Mouse (Mus musculus) layer of hippocampus, postnatal 36 days (tissue): Measurements from ENCODE around the gene Jak1. TPM values are rescaled to one million over a fixed set of nuclear protein-coding genes. Genes with fewer than 3 reads are reported as not detected.

Experiments used
- DNase-seq, 2 experiments: peaks; one replicate each; pipeline ENCODE4 v3.0.0; 2022
- total RNA-seq, 2 experiments: library from RNA; stranded (reverse); gene quantifications; 2 replicates each; pipeline ENCODE4 v1.2.3; 2021

Gene Jak1
- 100 to 1,000 TPM; 123 to 126 TPM for total RNA-seq

DNA sequence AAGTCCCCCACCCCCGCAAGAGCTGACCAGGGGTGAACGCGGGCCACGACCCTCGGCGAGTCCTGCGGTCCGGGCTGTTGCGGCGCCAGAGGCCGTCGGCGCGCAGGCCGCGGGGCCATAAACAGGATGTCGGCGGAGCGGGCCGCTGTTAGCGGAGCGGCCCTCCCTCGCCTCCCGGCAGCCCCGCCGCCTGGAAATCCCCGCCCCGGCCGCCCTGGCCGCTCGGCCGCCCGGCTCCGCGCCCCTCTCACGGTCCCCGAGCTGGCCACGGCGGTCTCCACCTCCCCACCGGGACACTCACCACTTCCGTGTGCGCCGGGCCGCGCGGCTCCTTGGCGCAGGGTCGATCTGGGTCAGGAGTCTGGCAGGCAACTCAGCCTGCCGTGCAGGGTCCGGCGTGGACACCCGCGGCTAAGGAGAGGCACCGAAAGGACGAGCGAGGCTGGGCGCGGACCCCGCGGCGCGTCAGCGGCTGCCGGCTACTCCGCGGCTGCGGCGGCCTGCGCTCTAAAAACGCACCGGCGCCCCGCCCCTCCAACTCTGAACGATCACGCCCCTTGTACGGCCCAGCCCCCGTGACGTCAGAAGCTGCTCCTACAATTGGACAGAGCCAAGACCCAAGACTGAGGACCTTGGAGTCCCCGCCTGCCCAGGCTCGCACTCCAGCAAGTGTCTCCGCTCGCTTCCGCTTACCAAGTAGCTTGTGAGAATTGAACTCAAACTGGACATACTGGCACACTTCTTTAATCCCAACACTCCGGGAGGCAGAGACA, at the start of gene Jak1:
Gene Jak1, minus strand, starts transcription at position 542 of the 773 bp plus-strand sequence.
- peak; percentile 95 to 96 for DNase-seq

DNA sequence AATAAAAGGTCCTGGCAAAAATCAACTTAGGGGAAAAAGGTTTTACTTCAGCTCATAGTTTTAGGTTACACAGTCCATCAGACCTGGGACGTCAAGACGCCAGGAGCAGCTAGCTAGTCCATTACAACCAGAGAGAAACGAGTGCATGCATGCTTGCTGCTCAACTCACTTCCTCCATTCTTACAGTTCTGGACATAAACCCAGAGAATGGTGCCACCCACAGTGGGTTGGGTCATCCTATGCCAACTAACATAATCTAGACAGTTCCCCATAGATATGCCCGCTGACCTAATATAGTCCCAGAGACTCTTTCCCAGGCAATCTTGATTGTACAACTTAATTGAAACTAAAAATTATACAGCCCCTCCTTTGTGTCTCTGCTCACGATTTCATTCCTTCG, 47.0 kb upstream of the Jak1 start:
- DNase-seq: no peak

DNA sequence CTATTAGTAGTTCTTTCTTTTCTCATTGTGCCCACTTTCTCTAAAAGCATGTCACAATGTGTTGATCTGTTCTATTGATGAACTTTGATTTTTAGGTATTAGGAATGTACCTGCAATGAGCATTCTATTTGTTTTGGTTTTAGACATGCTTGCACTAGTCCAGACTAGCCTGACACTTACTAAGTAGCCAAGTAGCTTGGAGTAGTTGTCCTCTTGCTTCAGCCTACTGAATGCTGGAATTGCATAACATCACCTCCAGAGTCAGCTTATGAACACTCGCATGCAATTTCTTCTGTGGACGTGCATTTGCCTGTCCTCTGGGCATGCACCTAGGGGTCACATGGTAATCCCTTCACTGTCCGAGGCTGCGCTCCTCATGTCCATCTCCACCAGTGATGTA, 43.1 kb upstream of the Jak1 start:
- no peak for DNase-seq

DNA sequence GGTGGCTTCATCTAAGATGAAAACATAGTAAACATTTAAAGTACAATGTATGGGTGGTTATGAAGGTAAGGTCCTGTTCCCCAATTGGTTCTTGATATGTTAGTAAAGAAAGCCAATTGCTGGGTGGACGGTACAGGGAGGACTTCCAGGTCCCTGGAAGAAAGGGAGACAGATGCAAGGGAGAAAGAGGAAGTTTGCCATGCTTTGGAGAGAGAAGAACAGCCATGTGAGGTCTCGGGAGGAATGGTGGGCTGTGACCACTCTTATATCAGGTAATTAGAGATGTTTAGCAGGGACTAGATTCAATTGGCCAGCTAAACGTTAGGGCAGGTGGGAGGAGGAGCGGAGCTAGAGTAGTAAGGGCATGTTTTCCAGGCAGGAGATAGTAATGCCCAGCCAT, 42.2 kb upstream of the Jak1 start:
- no peak for DNase-seq

DNA sequence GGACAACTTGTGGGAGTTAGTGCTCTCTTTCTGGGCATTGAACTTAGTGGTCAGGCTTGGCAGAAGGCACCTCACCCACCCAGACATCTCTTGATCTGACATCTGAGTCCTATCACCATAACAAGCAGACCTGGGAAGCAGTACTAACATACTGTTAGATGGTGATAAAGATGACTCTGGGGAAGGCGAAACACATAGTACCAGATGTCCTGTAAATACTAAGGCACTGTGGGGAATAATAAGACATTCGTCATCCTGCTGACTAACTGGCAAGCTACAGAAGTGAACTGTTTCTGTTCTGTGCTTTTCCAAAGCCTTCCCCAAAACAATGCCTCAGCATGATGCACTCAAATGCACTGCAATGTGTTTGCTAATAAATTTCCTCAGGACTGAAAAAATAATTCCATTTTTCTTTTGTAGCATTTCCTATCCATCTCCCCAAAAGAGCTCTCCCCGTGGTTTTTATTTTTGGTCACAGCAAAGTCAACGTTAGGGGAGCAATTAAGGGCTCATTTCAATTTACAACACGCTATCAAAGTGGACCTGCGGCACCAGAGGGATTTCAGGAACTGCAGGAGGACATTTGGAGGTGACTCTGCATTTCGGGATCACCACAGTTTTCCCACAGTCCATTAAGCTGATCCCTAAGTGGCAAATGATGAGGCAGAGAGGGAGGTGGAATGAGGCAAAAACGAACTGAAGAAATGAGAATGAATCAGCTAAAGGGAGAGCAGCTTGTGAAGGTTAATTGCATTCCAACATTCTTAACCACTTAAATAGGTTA, 41.2 kb upstream of the Jak1 start:
- DNase-seq: no peak

DNA sequence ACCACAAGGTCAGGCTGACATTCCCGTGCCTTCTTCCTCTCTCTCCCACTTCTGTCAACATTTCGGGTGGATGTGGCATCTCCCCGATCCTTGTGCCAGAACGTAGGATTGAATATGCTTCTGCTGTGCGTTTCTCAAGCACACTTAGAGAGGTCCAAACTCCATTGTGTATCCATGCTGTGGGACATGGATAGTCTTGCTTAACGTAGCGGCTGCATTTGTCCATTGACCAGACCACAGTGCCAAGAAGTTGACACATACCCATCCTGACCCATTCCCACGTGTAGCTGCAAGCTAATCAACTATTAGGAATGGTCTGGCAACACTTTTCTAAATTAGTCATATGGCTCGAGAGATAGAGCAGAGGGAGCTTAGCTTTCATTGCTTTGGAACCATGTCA, 40.0 kb upstream of the Jak1 start:
- DNase-seq: peak in 1 of 2 experiments; percentile 9

DNA sequence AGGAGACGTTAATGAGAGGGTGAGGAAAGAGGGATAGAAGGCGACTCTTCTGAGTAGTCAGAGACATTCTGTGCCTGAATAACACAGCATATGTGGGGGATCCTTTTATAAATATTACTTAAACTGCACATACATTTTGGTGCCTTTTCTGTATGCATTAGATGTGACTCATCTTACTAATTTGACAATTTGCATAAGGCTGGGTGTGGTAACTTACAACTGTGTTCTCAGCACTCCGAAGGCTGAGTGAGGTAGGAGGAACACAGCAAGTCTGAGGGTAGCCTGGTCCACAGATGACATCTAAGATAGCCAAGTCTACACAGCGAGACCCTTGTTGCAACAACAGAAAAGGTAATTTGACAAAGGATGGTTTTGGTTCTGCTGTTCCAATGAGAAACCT, 39.0 kb upstream of the Jak1 start:
- no peak for DNase-seq

DNA sequence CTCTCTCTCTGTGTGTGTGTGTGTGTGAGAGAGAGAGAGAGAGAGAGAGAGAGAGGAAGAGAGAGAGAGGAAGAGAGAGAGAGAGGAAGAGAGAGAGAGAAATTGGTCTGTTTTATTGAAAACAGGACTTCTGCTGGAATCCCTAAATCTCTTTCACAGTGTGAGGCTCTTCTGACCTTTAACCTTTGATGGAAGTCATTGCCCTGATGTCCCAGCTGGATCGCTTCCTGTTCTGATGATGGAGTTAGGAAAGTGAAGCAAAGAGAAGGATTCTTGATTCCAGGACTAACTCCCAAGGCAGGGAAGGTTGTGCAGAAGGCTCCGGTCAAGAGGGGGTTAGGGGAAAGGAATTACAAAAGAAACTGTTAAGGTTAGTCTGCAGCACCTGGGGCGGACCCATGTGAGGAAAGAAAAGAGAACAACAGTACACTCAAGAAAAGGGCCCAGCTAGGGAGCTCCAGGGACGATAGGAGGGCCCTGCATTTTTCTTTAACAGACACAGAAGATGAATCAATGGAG, 35.4 kb upstream of the Jak1 start:
- DNase-seq: no peak

DNA sequence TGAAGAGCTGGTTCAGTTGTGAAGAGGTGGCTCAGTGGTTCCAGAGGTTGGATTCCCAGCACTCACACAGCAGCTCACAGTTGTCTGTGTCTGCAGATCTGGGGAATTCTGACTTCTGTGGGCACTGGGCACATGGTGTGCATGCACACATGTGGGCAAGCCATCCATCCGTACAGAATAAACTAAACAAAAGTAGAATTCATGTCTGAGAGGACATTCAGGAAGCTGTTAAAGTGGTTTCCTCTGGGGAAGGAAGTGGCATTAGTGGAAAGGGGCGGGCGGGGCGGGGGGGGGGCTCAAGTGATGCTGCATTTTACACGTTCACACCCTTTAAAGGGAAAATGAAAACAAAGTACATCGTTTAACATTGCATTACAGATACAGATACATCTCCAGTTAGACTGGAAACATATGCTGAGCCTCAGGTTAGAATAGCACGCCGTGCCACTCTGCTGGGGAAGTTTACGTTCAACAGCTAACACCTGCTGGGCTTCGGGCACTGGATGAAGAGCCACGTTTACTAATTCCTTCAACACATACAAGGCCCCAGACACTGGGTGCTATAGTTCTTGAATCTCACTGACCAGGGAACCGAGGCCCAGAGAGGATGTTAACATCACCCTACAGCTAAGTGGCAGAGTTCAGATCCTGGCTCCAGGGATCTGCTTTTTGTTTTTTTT, 33.4 kb upstream of the Jak1 start:
- no peak for DNase-seq

DNA sequence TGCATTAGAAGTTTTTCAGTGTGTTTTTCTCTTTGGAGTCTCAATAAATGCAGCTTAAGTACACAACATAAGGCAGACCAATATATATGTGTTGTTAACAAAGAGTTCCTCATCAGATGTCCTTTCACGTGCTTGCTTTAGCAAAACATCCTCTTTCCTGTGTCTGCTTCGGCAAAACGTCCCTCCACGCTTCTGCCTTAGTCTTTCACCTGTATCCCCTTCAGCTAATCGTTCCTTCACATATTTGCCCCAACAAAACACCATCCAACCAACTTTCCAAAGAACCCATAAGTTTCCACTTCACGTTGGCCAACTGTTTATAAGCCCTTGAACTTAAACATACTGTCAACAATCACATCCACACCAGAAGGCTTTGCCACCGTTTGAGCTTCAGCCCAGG, 31.8 kb upstream of the Jak1 start:
- no peak for DNase-seq

DNA sequence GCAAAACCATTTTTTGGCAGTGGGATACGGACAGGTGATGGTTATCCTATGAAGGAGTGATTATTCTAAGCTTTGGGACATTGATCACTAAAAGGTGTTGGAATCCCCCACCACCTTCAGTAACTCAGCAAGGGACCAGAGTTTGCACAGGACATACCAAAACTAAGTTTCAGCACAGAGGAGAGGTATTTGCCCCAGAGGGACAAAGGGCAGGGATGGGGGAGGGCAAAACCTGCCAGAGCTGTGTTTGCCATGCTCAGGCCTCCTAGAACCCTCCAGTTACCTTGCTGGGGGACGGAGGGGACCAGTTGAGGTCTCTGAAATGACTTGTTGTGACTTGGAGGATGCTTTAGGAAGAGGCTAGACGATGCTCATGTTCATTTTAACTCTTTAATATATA, 30.7 kb upstream of the Jak1 start:
- no peak for DNase-seq

DNA sequence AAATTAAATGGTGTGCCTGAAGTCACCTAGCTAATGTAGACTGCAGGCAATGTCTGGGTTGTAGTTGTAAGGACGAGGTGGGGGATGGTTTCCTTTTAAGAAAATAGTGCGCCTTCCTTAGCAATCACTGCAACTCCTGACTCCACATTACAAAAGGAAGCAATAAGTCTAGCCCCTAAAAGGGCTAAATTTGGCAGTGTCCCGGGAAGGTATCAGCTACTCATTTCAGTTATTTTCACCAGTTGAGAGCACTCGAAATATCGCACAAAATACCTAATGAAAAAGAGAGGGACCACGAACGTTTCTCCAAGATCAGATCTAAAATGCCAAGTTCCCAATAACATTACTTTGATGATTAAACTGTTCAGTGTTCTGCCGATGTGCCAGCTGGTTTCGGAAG, 28.6 kb upstream of the Jak1 start:
- no peak for DNase-seq

DNA sequence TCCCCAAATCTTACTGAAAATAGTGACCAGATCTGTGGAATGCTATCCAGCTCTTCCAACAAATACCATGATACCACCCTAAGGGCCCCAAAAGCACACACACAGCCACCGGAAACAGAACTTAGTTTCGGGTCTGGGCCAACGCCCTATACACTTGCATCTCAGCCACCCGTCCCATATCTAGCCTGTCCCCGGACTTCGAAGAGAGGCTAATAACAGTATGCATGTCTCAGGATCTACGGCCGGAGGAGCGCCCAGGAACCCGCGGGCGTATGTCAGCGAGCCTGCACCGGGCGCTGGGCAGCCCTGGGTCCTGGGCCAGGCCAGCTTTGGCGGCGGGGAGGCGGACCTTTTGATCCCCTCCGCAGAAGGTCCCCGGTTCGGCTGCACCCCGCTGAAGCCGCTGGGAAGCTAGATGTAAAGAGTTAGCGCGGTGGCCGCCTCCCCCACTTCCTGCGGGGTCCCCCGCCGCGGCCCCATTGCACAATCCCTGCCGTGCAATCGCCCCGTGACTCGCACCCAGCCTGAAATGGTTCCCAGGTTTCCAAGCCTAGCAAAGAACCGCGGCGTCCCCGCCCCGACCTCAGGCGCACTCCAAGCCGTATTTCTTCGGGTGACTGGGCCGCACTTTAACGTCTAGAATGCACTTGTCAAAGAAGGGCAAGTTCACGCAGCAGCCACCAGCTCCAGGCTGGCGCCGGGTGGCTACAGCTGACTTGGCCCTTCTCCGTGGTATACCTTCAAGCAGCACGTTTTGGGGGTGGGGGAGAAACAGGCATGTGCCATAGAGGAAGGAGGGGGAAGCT, 27.9 kb upstream of the Jak1 start:
- DNase-seq: peak in 1 of 2 experiments; percentile 25

DNA sequence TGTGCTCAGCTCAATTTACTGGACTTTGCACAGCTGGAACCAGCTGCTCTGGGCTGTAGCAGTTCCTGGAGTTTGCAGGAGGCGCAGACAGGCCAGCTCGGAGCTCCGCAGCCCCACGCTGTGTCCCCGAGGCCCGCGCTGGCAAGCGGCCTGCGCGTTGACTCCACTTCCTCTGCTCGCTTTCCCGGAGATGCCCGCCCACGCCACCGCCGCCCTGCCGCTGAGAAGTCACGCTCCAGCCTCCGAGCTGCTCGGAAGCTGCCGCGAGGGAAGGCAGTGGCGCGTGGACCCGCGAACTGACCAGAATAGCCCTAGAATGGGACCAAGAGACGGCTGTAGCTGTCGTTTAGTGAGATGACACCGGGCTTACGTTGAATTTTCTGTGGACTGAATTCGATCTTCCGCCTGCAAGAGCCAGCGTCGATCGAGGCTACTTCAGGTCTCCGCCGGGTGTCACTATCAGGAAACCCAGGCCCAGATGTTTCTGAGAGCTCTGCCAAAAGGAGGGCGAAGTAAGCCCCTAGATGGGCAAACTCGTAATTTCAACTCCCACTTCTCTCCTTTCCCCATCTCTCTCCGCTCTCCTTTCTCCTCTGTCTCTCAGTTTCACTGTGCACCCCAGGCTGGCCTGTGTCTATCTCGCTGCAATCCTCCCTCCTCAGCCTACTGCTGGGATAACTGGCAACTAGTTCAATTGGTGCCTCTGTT, 27.1 kb upstream of the Jak1 start:
- DNase-seq: peak; percentile 70 to 74

DNA sequence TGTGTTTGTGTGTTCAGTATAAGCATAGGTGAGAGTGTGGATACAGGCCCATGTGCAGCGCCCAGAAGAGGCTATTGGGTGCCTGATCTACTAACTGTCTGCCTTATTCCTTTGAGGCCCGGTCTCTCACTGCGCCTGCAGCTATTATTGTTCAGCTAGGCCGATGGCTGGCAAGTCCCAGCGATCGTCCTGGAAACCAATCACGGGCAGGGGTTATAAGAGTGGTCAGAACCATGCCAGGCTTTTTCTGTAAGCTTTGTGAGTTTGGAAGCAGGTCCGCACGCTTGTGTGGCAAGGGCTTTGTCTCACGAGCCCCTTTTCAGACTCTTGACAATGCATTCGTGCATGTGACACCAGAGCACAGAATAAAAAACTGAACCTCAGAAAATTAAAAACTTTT, 23.2 kb upstream of the Jak1 start:
- DNase-seq: no peak

DNA sequence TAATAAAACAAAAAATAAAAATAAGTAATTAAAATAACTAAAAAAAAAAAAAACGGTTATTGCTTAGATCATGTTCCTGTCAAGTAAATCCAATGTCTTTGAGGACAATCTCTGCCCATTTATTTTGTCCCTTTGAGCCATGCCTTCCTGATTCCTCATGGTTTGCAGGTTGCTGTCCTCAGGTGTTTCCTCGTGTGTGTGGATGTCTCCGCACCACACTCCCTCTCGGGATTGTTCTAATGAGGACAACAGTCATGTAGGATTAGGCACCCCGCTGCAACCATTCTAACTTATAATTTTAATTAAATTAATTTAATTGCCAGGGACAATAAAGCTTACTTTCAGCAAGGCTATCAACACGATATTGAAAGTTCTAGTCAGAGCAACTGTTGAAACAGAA, 21.5 kb upstream of the Jak1 start:
- no peak for DNase-seq

DNA sequence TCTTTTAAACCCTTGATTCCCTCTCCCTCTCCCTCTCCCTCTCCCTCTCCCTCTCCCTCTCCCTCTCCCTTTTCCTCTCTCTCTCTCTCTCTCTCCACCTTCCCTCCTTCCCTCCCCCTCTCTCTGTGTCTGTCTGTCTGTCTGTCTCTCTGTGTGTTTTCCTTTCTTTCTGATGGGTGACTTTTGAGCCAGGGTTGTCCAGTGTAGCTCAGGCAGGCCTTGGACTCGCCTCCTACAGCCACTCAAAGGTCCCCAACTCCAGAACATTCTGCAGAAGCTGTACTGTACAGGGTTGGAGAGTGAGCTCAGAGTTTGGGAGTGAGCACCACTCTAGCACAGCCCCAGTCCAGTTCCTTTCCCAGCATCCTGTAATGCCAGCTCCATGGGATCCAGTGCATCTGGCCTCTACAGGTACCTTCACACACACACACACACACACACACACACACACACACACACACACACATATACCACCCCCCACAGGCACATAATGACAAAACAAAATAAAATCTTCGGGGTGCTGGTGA, 20.9 kb upstream of the Jak1 start:
- no peak for DNase-seq

DNA sequence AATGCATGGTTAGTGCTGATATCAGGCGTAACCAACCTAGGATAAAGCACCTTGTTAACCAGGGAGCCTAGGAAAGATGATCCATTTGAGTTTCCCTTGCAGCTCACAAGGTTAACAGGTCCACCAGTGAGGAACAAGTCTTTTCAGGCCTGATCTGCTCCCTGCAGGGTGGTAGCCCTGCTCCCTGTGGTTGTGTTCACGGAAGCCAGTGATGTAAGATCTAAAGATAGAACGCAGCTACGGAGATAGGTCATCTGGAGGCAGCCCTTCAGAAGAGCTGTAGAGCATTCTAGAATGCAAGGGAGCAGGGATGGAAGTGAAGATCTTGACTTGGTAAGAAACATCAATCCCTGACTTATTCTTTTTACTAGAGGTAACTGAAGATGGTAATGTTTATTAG, 18.9 kb upstream of the Jak1 start:
- no peak for DNase-seq

DNA sequence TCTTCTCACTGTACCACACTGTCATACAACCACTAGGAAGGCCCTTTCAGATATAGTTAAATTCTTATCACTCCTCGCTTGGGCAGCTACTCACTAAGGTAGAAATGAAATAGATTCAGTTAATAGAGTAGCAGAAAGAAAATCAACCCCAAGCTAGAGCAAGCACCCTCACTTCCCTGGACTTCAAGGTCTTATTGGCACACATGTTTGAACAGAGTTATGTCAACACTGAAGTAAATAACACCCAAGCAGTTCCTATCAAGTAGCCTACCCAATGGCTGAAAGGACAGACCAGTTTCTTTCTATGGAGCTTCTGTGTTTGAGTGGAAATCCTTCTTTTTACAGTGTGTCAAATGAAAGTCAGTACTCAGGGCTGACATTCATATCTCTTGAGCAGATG, 17.2 kb upstream of the Jak1 start:
- DNase-seq: no peak

DNA sequence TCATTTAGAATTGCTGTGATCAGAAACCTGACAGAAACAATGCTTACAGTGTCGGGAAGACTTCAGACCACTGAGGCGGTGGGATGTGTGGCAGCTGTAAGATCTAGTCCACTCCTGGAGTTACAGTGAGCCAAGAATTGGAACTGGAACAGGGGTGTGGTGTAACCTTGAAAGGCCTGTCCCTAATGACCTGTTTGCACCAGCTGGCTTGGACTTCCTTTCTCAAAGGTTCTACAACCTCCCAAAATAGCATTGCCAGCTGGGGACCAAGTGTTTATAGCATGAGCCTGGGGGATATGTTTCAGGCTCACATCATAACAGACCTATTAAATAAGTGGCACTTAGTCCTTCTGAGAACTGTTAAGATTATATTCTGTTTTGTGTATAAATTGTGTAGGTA, 15.0 kb upstream of the Jak1 start:
- no peak for DNase-seq

DNA sequence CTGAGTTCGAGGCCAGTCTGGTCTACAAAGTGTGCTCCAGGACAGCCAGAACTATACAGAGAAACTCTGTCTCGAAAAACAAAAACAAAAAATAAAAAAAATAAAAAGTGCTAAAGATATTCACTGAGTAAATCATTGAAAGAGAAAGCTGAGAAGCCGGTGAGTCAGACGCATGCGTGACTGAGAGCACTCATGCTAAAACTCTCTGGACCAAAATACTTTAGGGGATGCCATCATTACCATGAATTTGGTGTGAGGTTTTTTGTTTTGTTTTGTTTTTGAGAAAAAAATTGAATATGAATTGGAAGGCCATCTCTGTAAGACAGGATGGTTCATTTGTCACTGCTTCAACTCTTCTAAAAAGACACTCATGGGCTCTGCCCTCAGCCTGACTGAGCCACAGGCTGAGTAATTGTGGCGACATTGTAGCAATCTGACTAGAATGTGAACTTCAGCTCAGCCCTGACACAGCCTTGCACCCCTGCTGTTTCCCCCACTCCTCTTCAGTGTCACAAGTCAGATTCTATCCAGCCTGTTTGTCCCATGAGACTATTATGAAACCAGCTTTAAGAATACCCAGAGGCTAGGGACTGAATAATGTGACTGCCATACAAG, 11.5 kb upstream of the Jak1 start:
- no peak for DNase-seq
